30 mouse cellular contexts compared by ENCODE assay signal in genomic region chr2:52286421-52286820, GRCm38 (mm10).
DNase-seq lines count a peak whose midpoint lies in the region; ATAC-seq lines count a peak whose summit lies in the region.
"Had no signal": no experiment of that assay in that cellular context is flagged by ENCODE, and none has a peak within 500 bp of the region (broad histone marks: within the 10 kb centered on the region; RNA-seq: fewer than 3 reads in every experiment).

No protein-coding gene starts in this region.

- no peaks in the 10 kb centered on the region for H3K9me3 ChIP-seq in neural tube, embryonic 14.5 days (ENCODE audit: control insufficient read depth, low read length)
- H3K9me3 ChIP-seq: embryonic facial prominence, embryonic 13.5 days; forebrain, embryonic 10.5 days; forebrain, embryonic 15.5 days; hindbrain, embryonic 10.5 days; intestine, embryonic 15.5 days; midbrain, embryonic 10.5 days had no signal

- no peaks in the 10 kb centered on the region for H3K4me1 ChIP-seq in neural tube, embryonic 14.5 days (ENCODE audit: control insufficient read depth, insufficient read depth, low read length)
- H3K4me1 ChIP-seq: embryonic facial prominence, embryonic 13.5 days; forebrain, embryonic 10.5 days; forebrain, embryonic 15.5 days; hindbrain, embryonic 10.5 days; intestine, embryonic 15.5 days; midbrain, embryonic 10.5 days had no signal

- H3K36me3 ChIP-seq in neural tube, embryonic 14.5 days (ENCODE audit: control insufficient read depth, insufficient read depth, low read length): no peaks in the 10 kb centered on the region
- H3K36me3 ChIP-seq: embryonic facial prominence, embryonic 13.5 days; forebrain, embryonic 10.5 days; forebrain, embryonic 15.5 days; hindbrain, embryonic 10.5 days; intestine, embryonic 15.5 days; midbrain, embryonic 10.5 days had no signal

- H3K4me3 ChIP-seq in neural tube, embryonic 14.5 days (ENCODE audit: low read depth, low read length): no peak overlapping the region
- H3K4me3 ChIP-seq: embryonic facial prominence, embryonic 13.5 days; forebrain, embryonic 10.5 days; forebrain, embryonic 15.5 days; hindbrain, embryonic 10.5 days; intestine, embryonic 15.5 days; midbrain, embryonic 10.5 days; myocyte had no signal

- no peak for DNase-seq in frontal cortex, postnatal 36 days (ENCODE audit: low spot score in 2 of 2)
- peak; percentile 33 for DNase-seq in NIH3T3 (ENCODE audit: low read depth)
- DNase-seq in adrenal gland, postnatal 36 days: peak; percentile 10 to 48
- DNase-seq in B cell, adult 2 months: no peak
- DNase-seq in testis, postnatal 10 days (ENCODE audit: low spot score): no peak
- DNase-seq: cerebellum, adult 18-20 months; cerebellum, postnatal 10 days; heart, postnatal 14 days; kidney, adult 8-10 months; layer of hippocampus, adult 9-11 months; liver; lung, embryonic 14.5 days; lung, postnatal 14 days; right cerebral cortex, adult 18-20 months; right cerebral cortex, postnatal 4 days had no signal

- peak; percentile 64 for ATAC-seq in frontal cortex, adult (ENCODE audit: low TSS enrichment)
- ATAC-seq in neural tube, embryonic 14.5 days (ENCODE audit: low read depth): peak; percentile 24; the same call in 1 of the 2 replicates
- ATAC-seq: activated CD4-positive, CD25-positive, alpha-beta regulatory T cell, adult 4 months; CD4-positive, CD25-positive, alpha-beta regulatory T cell, adult 4 months; forebrain, embryonic 15.5 days; hindbrain, embryonic 16.5 days; intestine, embryonic 15.5 days; midbrain, embryonic 16.5 days had no signal

- no peak overlapping the region for H3K27ac ChIP-seq in neural tube, embryonic 14.5 days (ENCODE audit: low read depth, low read length)
- H3K27ac ChIP-seq: embryonic facial prominence, embryonic 13.5 days; forebrain, embryonic 10.5 days; forebrain, embryonic 15.5 days; hindbrain, embryonic 10.5 days; intestine, embryonic 15.5 days; kidney, postnatal 0 days; liver, embryonic 14.5 days; midbrain, embryonic 10.5 days had no signal

- no peak overlapping the region for H3K4me2 ChIP-seq in neural tube, embryonic 14.5 days (ENCODE audit: low read depth, low read length)
- H3K4me2 ChIP-seq: embryonic facial prominence, embryonic 13.5 days; forebrain, embryonic 15.5 days; intestine, embryonic 15.5 days; lung, embryonic 14.5 days had no signal

- no peak overlapping the region for H3K9ac ChIP-seq in neural tube, embryonic 14.5 days (replicated peaks; ENCODE audit: low read depth, low read length)
- H3K9ac ChIP-seq: embryonic facial prominence, embryonic 13.5 days; forebrain, embryonic 15.5 days; intestine, embryonic 15.5 days; liver, embryonic 14.5 days; lung, embryonic 14.5 days had no signal

- 26% methylated on average over 6 of the region's 6 CpGs for WGBS in neural tube, embryonic 14.5 days

- no peaks in the 10 kb centered on the region for H3K27me3 ChIP-seq in neural tube, embryonic 14.5 days (ENCODE audit: control insufficient read depth, insufficient read depth, low read length)
- H3K27me3 ChIP-seq: embryonic facial prominence, embryonic 13.5 days; forebrain, embryonic 15.5 days; intestine, embryonic 15.5 days had no signal

Comparison
In these comparisons a context has a peak if more than half of its experiments do, and no peak if none do; other contexts are left out.
1. DNase-seq: peak in NIH3T3 (single experiment) and adrenal gland, postnatal 36 days (2 of 2); none in frontal cortex, postnatal 36 days (0 of 2), B cell, adult 2 months (0 of 2) and testis, postnatal 10 days (single experiment).